Mouse (Mus musculus) heart, adult 2 months (tissue): ENCODE data around the gene Lgals3.

ENCODE experiments used
- CTCF ChIP-seq: fragments of 200-600 bp; IDR thresholded peaks from 2 replicates; pipeline ENCODE4 v1.8.1; 2022; ENCODE audit warnings: antibody characterized with exemption, mild to moderate bottlenecking, moderate library complexity
- EP300 ChIP-seq: fragments of 200-500 bp; IDR thresholded peaks from 2 replicates; pipeline ENCODE4 v1.6.1; 2011; ENCODE audit warnings: low read depth, low read length, control low read depth; ENCODE audit not compliant: insufficient read depth
- POLR2A ChIP-seq: fragments of 200-500 bp; IDR thresholded peaks from 2 replicates; pipeline ENCODE4 v1.6.1; 2011; ENCODE audit warnings: mild to moderate bottlenecking, low read depth, low read length, control low read depth; ENCODE audit not compliant: insufficient read depth

GRCm38 (mm10) chr14:47419723-47420276 lies 52.2 kb downstream of the Lgals3 start:
- TF ChIP-seq POLR2A (no peak), EP300 (no peak), CTCF (no peak)
